Mouse (Mus musculus) midbrain, postnatal 0 days (tissue): ENCODE results near the gene Gm43517. TPM values are rescaled to one million over a fixed set of nuclear protein-coding genes. Genes with fewer than 3 reads are reported as not detected.

Experiments used
- ATAC-seq: fragments of 200-750 bp; cut with Nextera tagmentation; 2 replicates; pipeline ENCODE4 v1.8.0; 2017; ENCODE audit warnings: moderate number of reproducible peaks, mild to moderate bottlenecking, moderate TSS enrichment, moderate library complexity; ENCODE audit not compliant: low FRiP score
- DNase-seq: peaks from one replicate; pipeline ENCODE4 v3.0.0-alpha.2; 2015; ENCODE audit warnings: low spot score
- H3K27ac ChIP-seq: fragments of 300-500 bp; sonication (generic); 2 replicates; pipeline ENCODE4 v1.5.1; 2014; ENCODE audit warnings: low read depth, mild to moderate bottlenecking, low read length, mixed read lengths
- H3K27me3 ChIP-seq: fragments of 300-500 bp; sonication (generic); 2 replicates; pipeline ENCODE4 v1.6.1; 2014; ENCODE audit warnings: low read length, control low read depth, mixed read lengths; ENCODE audit not compliant: insufficient read depth
- H3K36me3 ChIP-seq: fragments of 300-500 bp; sonication (generic); 2 replicates; pipeline ENCODE4 v1.6.1; 2014; ENCODE audit warnings: low read length, control low read depth, mixed read lengths; ENCODE audit not compliant: insufficient read depth
- H3K4me1 ChIP-seq: fragments of 300-500 bp; sonication (generic); 2 replicates; pipeline ENCODE4 v1.6.1; 2014; ENCODE audit warnings: mild to moderate bottlenecking, control low read depth, antibody characterized with exemption, low read length, mixed read lengths; ENCODE audit not compliant: insufficient read depth
- H3K4me2 ChIP-seq: fragments of 300-500 bp; sonication (generic); 2 replicates; pipeline ENCODE4 v1.6.1; 2014; ENCODE audit warnings: low read depth, mild to moderate bottlenecking, low read length, mixed read lengths; ENCODE audit not compliant: poor library complexity, severe bottlenecking
- H3K4me3 ChIP-seq: fragments of 300-500 bp; sonication (generic); 2 replicates; pipeline ENCODE4 v1.5.1; 2014; ENCODE audit warnings: low read depth, mild to moderate bottlenecking, low read length, moderate library complexity
- H3K9ac ChIP-seq: fragments of 300-500 bp; sonication (generic); replicated peaks from 2 replicates; pipeline ENCODE4 v1.6.1; 2014; ENCODE audit warnings: mild to moderate bottlenecking, low read length, moderate library complexity, mixed read lengths; ENCODE audit not compliant: poor library complexity, severe bottlenecking
- H3K9me3 ChIP-seq: fragments of 300-500 bp; sonication (generic); 2 replicates; pipeline ENCODE4 v1.6.1; 2016; ENCODE audit warnings: low read length, control low read depth
- CTCF ChIP-seq: IDR thresholded peaks from 2 replicates; pipeline ENCODE4 v1.5.1; 2016; ENCODE audit warnings: antibody characterized with exemption, mild to moderate bottlenecking
- WGBS: fragments of 180-500 bp; shearing (Covaris S2); extraction: QIAGEN DNeasy Blood & Tissue Kit; methylation state at CpG from one replicate; pipeline ENCODE4 v1.1.7; 2014; 5-methylcytosine and 5-hydroxymethylcytosine counted together
- polyA plus RNA-seq: library from polyadenylated mRNA; unstranded; fragments of >200 nt; fragmentation: Nextera tagmentation; extraction: Ambion mirVana; gene quantifications from 2 replicates; pipeline ENCODE4 v1.2.1, GENCODE M21; 2015
- total RNA-seq: library from RNA; depleted of rRNA; stranded (reverse); fragments of >200 nt; gene quantifications from 2 replicates; pipeline ENCODE4 v1.2.3, GENCODE M21; 2014

The Gm43517 gene
- total and polyA plus RNA-seq, 2 experiments from 2014 or later, result 0.27 TPM; not detected in 1

DNA sequence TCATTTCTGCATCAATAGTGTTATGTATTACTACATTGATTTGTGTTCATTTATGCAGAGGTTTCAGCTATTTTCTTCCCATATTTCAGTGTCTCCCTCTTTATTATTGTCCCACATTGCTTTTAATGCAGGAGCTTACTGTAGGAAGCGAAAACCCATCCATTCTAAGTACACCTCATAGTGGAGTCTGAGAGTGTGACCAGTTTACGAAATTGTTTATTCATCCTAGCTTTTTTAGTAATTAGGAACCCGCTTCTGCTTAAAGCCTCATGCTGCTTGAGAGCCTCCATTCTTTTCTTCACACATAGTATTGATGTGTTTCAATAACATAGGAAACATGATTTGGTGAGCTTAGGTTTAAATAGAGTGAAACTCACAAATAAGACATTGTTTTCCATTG is 8.7 kb downstream of the Gm43517 start:
- Histone ChIP-seq H3K27me3 (peaks cover 60% of the 10 kb centered on the region), H3K9me3 (no peaks in the 10 kb centered on the region), H3K27ac (no peak overlapping the region), H3K4me1 (no peaks in the 10 kb centered on the region), H3K4me3 (no peak overlapping the region), H3K36me3 (no peaks in the 10 kb centered on the region), H3K9ac (no peak overlapping the region), H3K4me2 (no peak overlapping the region)
- TF ChIP-seq CTCF, result no peak
- 9% methylated on average over 3 of the region's 3 CpGs for WGBS
- DNase-seq (no peak), ATAC-seq (no peak)

DNA sequence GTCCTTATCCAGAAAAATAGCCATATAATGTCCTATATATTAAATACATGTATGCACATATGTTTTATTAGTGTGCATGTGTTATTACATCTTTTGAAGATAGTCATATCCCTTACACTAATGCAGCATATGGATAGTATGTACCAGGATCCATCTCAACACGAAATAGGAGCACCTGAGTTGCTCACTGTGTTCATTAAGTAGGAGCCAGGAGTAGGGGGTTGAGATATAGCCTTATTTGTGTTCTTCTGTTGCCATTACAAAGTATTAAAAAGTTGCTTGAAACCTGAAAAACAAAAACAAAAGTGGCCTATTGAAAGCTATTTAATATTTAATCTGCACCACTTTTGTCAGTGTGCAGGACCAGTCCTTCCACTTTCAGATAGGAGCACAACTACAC is 9.2 kb downstream of the Gm43517 start:
- no peak for TF ChIP-seq CTCF
- no peak overlapping the region for H3K4me2 ChIP-seq
- no peaks in the 10 kb centered on the region for H3K9me3 ChIP-seq
- H3K4me1 ChIP-seq, result no peaks in the 10 kb centered on the region
- no peaks in the 10 kb centered on the region for H3K36me3 ChIP-seq
- WGBS, result 0% methylated on average over 1 of the region's 1 CpGs
- DNase-seq, result no peak
- no peak overlapping the region for H3K9ac ChIP-seq
- no peak overlapping the region for H3K27ac ChIP-seq
- H3K4me3 ChIP-seq, result no peak overlapping the region
- H3K27me3 ChIP-seq, result peaks cover 62% of the 10 kb centered on the region
- ATAC-seq, result no peak

DNA sequence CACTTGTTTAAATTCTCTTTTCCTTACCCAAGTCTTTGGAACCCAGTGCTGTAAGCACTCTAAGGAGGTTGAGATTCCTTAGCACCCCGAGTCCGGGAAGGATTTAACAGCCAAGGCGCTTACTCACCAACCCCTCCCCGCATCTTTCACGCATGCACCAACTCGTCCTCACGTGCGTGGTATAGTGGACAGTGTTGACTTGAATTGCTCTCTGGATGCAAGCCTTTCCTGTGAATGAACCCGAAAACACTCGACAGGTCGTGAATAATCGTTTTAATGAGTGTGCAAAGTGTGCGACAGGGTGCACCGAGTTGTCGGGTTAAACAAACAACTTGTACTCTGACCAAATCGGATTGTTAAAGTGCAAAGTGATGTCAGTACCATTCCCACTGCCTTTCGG is 9.9 kb downstream of the Gm43517 start:
- DNase-seq, result no peak
- no peak for ATAC-seq

DNA sequence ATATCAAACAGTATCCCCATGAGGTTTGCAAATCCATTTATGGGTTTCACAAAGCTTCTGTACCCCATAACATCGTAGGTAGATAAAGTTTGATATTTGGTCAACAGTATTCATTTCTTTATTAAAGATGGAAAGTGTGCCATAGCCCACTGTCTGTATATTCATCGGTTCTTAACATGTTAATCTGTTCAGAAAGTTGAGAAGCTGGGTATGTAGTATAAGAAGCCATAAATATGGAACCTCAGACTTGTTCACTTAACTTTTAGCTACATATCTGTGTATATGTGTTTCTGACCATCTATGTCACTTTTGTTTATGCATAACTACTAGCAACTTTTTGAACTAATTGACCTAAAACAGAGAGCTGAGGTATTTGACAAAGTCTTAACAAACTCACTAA is 11.0 kb downstream of the Gm43517 start:
- Histone ChIP-seq H3K4me1 (no peaks in the 10 kb centered on the region), H3K27me3 (peaks cover 69% of the 10 kb centered on the region), H3K4me2 (no peak overlapping the region), H3K4me3 (no peak overlapping the region), H3K36me3 (no peaks in the 10 kb centered on the region), H3K27ac (no peak overlapping the region), H3K9me3 (no peaks in the 10 kb centered on the region), H3K9ac (no peak overlapping the region)
- ATAC-seq (no peak), DNase-seq (no peak)
- WGBS, result 13% methylated on average over 2 of the region's 2 CpGs
- TF ChIP-seq CTCF, result no peak

More for the DNA sequence above, 9.9 kb downstream of the Gm43517 start:
- Histone ChIP-seq H3K4me1 (no peaks in the 10 kb centered on the region), H3K36me3 (no peaks in the 10 kb centered on the region), H3K4me2 (no peak overlapping the region), H3K27ac (no peak overlapping the region), H3K27me3 (peaks cover 66% of the 10 kb centered on the region), H3K4me3 (no peak overlapping the region), H3K9me3 (no peaks in the 10 kb centered on the region), H3K9ac (no peak overlapping the region)
- under 1% methylated on average over 17 of the region's 17 CpGs for WGBS
- no peak for TF ChIP-seq CTCF

DNA sequence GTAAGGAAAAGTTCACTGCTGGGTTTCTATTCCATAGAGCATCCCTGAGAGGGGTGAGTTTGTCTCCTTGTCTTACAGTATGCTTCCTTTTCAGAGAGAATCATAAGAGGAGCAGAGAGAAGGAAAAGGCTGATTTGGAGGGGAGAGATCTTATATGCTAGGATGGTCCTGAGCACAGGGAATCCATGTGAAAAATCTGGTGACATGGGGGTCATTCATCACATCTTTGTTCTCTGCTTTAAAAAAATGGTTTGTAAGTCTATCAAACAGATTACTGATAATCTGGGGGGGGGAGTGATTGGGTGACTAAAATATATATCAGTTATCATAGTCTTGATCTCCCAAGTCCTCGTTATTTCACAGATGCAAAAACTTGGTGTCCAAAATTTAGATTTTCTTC is 11.8 kb downstream of the Gm43517 start:
- H3K9me3 ChIP-seq, result no peaks in the 10 kb centered on the region
- H3K27ac ChIP-seq, result no peak overlapping the region
- 39% methylated on average over 1 of the region's 1 CpGs for WGBS
- no peak overlapping the region for H3K9ac ChIP-seq
- DNase-seq (no peak), ATAC-seq (no peak)
- no peaks in the 10 kb centered on the region for H3K36me3 ChIP-seq
- H3K4me3 ChIP-seq, result no peak overlapping the region
- no peak for TF ChIP-seq CTCF
- H3K4me2 ChIP-seq, result no peak overlapping the region
- H3K4me1 ChIP-seq, result peaks cover 5% of the 10 kb centered on the region; the same call in 1 of the 2 replicates
- peaks cover 69% of the 10 kb centered on the region for H3K27me3 ChIP-seq

DNA sequence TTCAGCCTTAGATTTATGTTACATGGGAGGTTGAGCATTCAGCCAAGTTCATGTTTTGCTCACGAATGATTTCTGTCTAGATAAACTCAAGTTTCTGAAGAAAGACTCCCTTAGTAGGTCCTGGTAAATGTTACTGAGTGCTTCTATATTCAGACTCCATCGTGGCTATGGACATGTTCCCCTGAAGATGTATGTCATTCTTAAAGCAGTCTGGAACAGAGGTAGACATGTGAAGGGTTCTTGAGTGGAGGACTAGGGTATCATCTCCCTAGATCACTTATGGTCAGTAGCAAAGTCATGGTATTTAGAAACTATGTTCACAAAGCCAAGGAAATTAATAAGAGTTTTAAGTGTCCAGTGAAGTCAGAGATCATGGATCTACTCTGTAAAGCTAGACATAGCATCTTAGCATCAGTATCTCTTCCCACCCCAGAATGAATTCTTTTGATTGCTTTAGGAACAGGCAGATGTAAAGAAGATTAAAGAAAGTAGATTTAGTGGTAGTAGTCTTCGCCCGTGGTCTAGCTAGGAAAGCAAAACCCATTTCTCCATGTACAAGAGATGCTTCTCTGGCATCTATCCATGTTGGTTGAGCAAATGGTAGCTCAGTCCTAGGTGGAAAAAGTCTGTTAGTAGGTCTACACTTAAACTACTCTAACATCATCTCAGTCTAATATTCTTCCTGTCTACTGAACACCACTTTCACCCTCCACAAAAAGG is 12.6 kb downstream of the Gm43517 start:
- Histone ChIP-seq H3K27ac (no peak overlapping the region), H3K9me3 (no peaks in the 10 kb centered on the region), H3K27me3 (peaks cover 67% of the 10 kb centered on the region), H3K4me2 (no peak overlapping the region), H3K36me3 (no peaks in the 10 kb centered on the region), H3K4me1 (peaks cover 5% of the 10 kb centered on the region; the same call in 1 of the 2 replicates), H3K9ac (no peak overlapping the region), H3K4me3 (no peak overlapping the region)
- 17% methylated on average over 4 of the region's 4 CpGs for WGBS
- TF ChIP-seq CTCF, result no peak
- no peak for DNase-seq
- no peak for ATAC-seq
